Mouse (Mus musculus) left cerebral cortex, adult 8-10 months (tissue): ENCODE data around the gene Elob. TPM values are rescaled to one million over a fixed set of nuclear protein-coding genes. Genes with fewer than 3 reads are reported as not detected.

Experiments used
- DNase-seq, 2 experiments: peaks; one replicate each; pipeline ENCODE4 v3.0.0; 2022; ENCODE audit warnings: low spot score in 2 of 2
- microRNA-seq, 2 experiments: library from miRNA; unstranded; fragments of <30 nt; microRNA quantifications; one replicate each; pipeline ENCODE4 v1.2.0; 2022
- total RNA-seq, 4 experiments: library from RNA; stranded (reverse); gene quantifications; 2 replicates each; pipeline ENCODE4 v1.2.4; 2022

The Elob gene
- total RNA-seq, 4 experiments from 2014 or later, result 314 to 398 (median 353) TPM

GRCm38 (mm10) chr17:23785561-23786471 is 43.1 kb downstream of the Elob start, which contains the start of gene Flywch2:
Gene Flywch2, minus strand, starts transcription at chr17:23786081.
- DNase-seq, result peak; percentile 66 to 93

- DNase-seq, result no peak
Observed at GRCm38 (mm10) chr17:23783352-23783751, 45.6 kb downstream of the Elob start.

GRCm38 (mm10) chr17:23778447-23778846 is 50.5 kb downstream of the Elob start:
- no peak for DNase-seq

- DNase-seq, result no peak
Observed at GRCm38 (mm10) chr17:23777141-23777540, 51.8 kb downstream of the Elob start.

GRCm38 (mm10) chr17:23776216-23776615 is 52.7 kb downstream of the Elob start:
- DNase-seq, result no peak

Small RNAs within 50 kb of the gene (microRNA-seq; reads per million reads assigned to microRNA genes)
- 0.44 to 1.7 reads per million in 2 experiments for gene Mir5125

Other genes starting within 250 kb of the Elob start
- 10 to 100 TPM; 20.6 to 32.1 (median 27.1) TPM for gene Zfp13, start 229.6 kb downstream of the Elob start, total RNA-seq
- not detected for gene Zscan10, start 228.3 kb downstream of the Elob start, total RNA-seq
- gene Mmp25, start 183.9 kb downstream of the Elob start, total RNA-seq, result under 1 TPM in 3 of 4 experiments, not detected in 1; 0.16 to 0.20 (median 0.19) TPM
- not detected for gene Bicdl2, start 168.6 kb downstream of the Elob start, total RNA-seq
- gene Hcfc1r1, start 155.5 kb downstream of the Elob start, total RNA-seq, result 100 to 1,000 TPM; 128 to 137 (median 134) TPM
- 1 to 10 TPM; 5.9 to 8.2 (median 6.9) TPM for gene Thoc6, start 155.3 kb downstream of the Elob start, total RNA-seq
- 1 to 10 TPM; 4.9 to 9.2 (median 7.0) TPM for gene Tnfrsf12a, start 151.7 kb downstream of the Elob start, total RNA-seq
- under 1 TPM in 1 of 4 experiments, not detected in 3; 0.34 TPM for gene Cldn6, start 149.9 kb downstream of the Elob start, total RNA-seq
- under 1 TPM in 2 of 4 experiments, not detected in 2; 0.23 to 0.63 TPM for gene Cldn9, start 145.1 kb downstream of the Elob start, total RNA-seq
- gene 1520401A03Rik, start 106.4 kb downstream of the Elob start, total RNA-seq, result under 1 TPM in 3 of 4 experiments, not detected in 1; 0.11 to 0.57 (median 0.19) TPM
- gene Pkmyt1, start 102.8 kb downstream of the Elob start, total RNA-seq, result 1 to 10 TPM; 4.6 to 6.4 (median 5.5) TPM
- 10 to 100 TPM; 60.6 to 69.2 (median 62.3) TPM for gene Paqr4, start 88.3 kb downstream of the Elob start, total RNA-seq
- 1 to 10 TPM in 2 of 4 experiments, under 1 TPM in 2; 0.78 to 1.4 (median 1.0) TPM for gene Kremen2, start 83.3 kb downstream of the Elob start, total RNA-seq
- 100 to 1,000 TPM; 423 to 484 (median 468) TPM for gene Flywch1, start 57.5 kb downstream of the Elob start, total RNA-seq
- 10 to 100 TPM; 12.2 to 21.3 (median 17.7) TPM for gene Flywch2, start 43.1 kb downstream of the Elob start, total RNA-seq
- 100 to 1,000 TPM; 535 to 585 (median 566) TPM for gene Srrm2, start 38.6 kb downstream of the Elob start, total RNA-seq
- under 1 TPM in 1 of 4 experiments, not detected in 3; 0.30 TPM for gene Prss33, start 6.9 kb upstream of the Elob start, total RNA-seq
- under 1 TPM in 3 of 4 experiments, not detected in 1; 0.39 to 0.87 (median 0.66) TPM for gene Prss32, start 14.7 kb upstream of the Elob start, total RNA-seq
- 1 to 10 TPM; 1.1 to 3.2 (median 2.0) TPM for gene Prss41, start 15.0 kb upstream of the Elob start, total RNA-seq
- gene Prss21, start 38.9 kb upstream of the Elob start, total RNA-seq, result not detected
- not detected for gene Dcpp1, start 51.7 kb upstream of the Elob start, total RNA-seq
- not detected for gene Dcpp2, start 51.7 kb upstream of the Elob start, total RNA-seq
- not detected for gene Dcpp3, start 88.3 kb upstream of the Elob start, total RNA-seq
- not detected for gene Sbp, start 112.5 kb upstream of the Elob start, total RNA-seq
- gene Sbpl, start 126.1 kb upstream of the Elob start, total RNA-seq, result not detected
- gene Prss30, start 151.4 kb upstream of the Elob start, total RNA-seq, result under 1 TPM; 0.25 to 0.96 (median 0.68) TPM
- 1 to 10 TPM in 3 of 4 experiments, under 1 TPM in 1; 0.94 to 1.7 (median 1.1) TPM for gene Prss22, start 169.0 kb upstream of the Elob start, total RNA-seq
- not detected for gene Prss27, start 209.0 kb upstream of the Elob start, total RNA-seq
- 10 to 100 TPM; 20.9 to 23.2 (median 21.9) TPM for gene Kctd5, start 244.3 kb upstream of the Elob start, total RNA-seq